Mouse (Mus musculus) left cerebral cortex, postnatal 4 days (tissue): ENCODE data around the gene Dntt. TPM values are rescaled to one million over a fixed set of nuclear protein-coding genes. Genes with fewer than 3 reads are reported as not detected.

Experiments used
- total RNA-seq, 2 experiments: library from RNA; stranded (reverse); gene quantifications; 2 replicates each; pipeline ENCODE4 v1.2.3; 2021

The Dntt gene
- total RNA-seq, 2 experiments from 2014 or later = 0.32 TPM; not detected in 1

Other genes starting within 250 kb of the Dntt start
- gene Ccnj, start 198.0 kb upstream of the Dntt start, total RNA-seq = 10 to 100 TPM; 14.0 to 14.7 TPM
- gene Zfp518a, start 134.6 kb upstream of the Dntt start, total RNA-seq = 1 to 10 TPM; 9.0 to 9.5 TPM
- gene Blnk, start 34.7 kb upstream of the Dntt start, total RNA-seq = under 1 TPM; 0.74 to 0.79 TPM
- not detected for gene Opalin, start 47.8 kb downstream of the Dntt start, total RNA-seq
- 1 to 10 TPM in 1 of 2 experiments, under 1 TPM in 1; 0.64 to 1.6 TPM for gene Tll2, start 177.6 kb downstream of the Dntt start, total RNA-seq
- 100 to 1,000 TPM; 126 to 130 TPM for gene Tm9sf3, start 234.7 kb downstream of the Dntt start, total RNA-seq